Mouse (Mus musculus): ENCODE data around the gene Maml2.

Gene Maml2

GRCm38 (mm10) chr9:13581184-13581583, 283.4 kb downstream of the Maml2 start:
- DNase-seq, result no peak

GRCm38 (mm10) chr9:13583952-13584351, 286.2 kb downstream of the Maml2 start:
- no peak for DNase-seq

DNA sequence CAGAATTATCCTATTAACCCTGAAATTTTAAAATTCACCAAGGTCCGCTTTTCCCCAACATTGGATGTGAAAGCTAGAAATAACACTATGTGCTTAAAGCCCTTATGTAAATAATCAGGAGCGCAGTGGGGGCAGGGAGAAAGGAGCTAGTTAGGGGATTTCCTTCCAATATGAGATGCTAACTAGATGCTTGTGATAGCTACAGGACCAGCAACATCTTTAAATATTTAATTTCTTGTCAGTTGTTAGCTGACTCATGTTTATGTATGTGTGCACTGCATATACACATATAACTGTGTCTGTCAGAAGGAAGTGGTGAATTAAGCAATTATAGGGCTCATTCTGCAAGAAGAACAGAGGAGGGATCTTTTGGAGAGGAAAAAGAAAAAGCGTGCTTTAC, 286.7 kb downstream of the Maml2 start:
- DNase-seq, result no peak

- DNase-seq, result no peak
Measured at GRCm38 (mm10) chr9:13587085-13587933, 289.6 kb downstream of the Maml2 start.

DNA sequence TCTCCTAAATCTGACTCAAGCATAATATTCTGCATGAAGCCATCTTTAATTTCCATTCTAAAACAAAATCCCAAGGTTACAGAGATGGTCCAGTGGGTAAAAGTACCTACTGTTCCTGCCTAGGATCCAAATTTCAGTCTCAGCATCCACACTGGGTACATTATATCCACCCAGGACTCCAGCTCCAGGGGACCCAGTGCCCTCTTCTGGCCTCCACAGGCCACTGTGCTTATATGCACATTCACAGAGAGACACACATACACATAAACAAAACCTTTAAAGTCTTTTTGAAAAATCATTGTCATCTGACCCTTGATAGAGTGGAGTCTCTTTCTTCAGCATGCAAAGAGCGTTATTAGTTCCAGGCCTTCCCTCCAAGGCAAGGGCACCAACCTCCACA, 291.0 kb downstream of the Maml2 start:
- DNase-seq, result no peak

DNA sequence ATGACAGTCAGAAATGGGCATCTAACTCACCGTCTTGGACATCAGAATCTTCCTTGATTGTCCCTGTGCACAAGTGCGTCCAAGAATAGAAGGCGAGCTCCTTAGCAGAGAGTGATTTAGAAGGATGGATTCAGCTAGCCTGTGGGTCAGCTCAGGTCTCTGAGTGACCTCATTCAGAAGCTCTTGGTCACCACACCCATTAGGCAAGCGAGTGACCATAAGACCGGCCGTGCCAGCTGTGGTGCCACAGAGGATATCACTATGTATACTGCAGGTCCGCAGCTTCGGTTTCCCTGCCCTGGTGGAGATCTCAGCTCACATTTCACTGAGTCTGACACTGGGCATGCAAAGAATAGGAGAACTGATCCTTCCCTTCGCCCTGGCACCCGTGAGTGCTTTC, 294.9 kb downstream of the Maml2 start:
- no peak for DNase-seq

- DNase-seq, result peak; percentile 95
Measured at GRCm38 (mm10) chr9:13597736-13598135, 300.0 kb downstream of the Maml2 start.

DNA sequence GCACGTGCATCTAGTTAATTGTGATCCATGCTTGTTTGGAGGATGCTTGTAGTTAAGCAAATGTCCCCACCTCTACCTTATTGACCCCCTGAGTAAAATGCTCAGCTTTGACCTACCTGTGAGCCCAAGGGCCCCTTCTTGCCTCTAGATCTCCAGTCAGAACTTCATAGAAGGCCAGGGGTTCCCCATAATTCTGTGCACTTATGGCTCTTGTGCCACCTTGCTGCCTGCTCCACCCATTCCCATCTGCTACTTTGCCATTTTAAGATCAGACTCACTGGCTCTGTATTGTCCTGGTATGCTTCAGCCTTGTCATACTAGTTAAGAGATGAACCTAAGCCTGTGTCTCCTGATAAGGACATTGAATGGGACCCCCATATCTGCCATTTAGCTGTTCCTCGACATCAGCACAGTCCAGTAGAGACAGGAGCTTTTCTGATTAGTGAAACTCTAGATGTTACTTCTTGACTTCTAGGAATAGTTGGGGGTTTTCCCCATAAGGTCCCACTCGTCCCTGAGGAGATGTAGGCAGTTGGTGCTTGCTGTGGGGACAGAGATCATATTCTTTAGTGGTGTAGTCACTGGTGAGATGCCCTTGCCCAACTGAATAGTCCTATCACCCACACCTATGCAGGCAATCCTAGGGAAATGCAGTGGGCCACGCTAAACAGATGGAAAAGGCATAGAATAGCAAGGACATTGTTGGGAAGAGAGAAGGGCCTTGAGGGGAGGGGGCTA, 301.0 kb downstream of the Maml2 start:
- peak; percentile 63 for DNase-seq

DNA sequence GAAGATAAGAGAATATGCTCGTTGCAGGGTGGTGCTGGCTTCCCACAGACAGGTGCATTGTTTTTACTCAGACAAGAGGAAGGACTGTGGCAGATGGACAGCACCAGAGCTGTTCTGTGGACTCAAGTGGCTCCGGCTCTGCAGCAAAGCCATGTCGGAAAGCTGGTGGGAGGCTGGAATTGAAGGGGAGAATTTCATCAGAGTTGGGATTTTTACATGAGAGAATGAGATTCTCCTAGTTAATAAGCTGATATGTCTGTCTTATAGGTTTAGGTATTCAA, 301.5 kb downstream of the Maml2 start:
- no peak for DNase-seq

DNA sequence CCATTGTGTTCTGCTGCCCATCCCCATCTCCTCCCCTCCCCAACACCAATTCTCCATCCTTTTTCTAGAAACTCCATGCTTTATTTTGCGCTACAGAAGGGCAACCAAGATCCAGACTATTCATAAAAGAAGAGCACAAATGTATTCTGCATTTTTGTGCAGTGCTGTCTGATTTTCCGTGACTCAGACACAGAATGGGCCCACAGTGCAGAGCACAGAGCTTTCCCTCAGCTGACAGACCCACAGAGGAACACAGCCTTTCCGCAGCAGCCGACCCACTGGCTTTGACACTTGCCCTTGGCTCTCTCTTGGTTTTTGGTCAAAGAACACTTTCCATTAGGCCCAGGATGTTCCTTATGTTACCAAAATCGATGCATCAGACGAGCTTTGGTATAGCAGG, 302.0 kb downstream of the Maml2 start:
- DNase-seq, result no peak

DNA sequence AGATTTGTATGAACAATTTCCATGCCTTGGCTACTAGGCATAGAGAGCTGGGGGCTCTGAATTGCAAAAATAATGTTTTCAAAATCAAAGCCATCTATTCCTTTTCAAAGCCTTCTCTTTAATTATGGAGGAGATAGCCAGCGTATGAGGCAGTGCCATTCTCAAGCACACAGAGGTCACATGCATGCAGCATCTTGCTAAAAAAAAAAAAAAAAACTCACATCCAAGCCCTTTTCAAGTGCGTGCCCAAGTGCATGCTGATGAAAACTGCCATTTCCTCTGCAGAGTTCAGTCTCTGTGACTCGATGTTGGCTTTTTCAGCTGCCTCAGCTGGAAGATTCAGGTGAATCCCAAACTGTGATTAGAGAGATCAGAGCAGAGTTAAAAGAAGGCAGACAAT, 304.0 kb downstream of the Maml2 start:
- no peak for DNase-seq

DNA sequence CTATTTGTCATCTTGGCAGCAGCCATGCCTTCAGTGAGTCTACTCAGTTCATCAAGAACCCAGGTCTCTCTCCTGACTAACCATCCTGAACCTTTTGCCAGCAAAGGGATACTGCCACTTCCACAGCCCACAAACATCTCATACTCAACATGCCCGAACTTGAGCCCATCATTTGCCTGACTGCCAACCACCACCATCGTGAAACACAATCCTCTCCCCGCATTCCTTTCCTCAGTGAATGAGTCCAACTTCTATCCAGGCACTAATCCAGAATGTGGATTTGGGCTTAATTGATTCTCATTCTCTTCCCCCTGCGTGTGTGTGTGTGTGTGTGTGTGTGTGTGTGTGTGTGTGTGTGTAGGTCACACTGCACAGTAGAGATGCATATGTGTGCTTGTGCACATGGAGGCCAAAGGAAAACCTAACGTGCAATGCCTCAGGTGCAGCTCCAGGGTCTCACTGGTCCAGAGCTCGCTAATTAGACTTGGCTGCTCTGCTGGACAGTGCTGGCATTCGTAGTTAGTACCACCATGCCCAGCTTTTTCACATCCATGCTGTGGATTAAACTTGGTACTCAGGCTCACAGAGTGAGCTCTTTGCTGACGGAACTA, 305.9 kb downstream of the Maml2 start:
- no peak for DNase-seq

DNA sequence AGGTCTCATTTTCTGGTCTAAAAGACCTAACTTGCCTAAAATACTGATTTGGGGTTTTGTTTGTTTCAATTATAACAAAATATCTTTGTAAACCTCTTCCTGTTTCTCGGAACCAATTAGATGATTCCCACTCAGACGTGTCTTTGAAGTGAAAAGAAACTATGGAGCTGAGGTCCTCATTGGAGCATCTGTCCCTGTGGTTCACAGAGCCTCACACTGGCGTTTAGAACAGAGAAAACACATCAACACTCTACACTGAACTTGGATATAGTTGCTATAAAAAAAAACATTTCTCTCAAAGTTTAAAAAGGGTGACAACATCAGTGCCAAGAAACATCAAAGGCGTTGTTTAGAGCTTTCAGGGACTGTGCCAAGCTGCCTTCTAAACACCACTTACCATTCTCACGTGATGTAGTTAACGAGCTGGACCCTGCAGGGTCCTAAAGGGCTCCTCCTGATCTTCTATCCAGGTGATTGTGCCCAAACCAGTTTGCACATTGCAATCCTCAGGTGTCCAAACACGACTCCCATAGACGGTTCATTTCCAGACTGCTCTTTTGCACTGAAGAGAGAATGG, 309.9 kb downstream of the Maml2 start:
- DNase-seq, result no peak

- DNase-seq, result no peak
Measured at GRCm38 (mm10) chr9:13608532-13609071, 310.8 kb downstream of the Maml2 start.

DNA sequence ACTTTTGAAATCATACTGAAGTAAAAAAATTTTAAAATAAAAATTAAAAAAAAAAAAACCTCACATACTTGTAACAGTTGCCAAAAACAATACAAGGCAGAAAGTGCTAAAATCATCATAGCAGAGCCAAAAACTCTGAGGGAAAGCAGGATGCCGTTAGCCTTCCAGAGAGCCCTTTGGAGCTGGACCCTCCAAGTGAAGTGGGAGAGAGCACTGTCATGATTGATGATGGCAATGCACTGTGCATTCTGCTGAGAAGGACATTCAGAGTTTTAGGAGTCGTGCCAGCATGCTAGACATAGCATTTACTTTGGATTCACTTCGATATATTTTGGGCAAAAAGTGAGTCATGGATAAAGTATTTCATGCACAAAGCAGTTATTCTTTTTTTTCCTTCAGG, 313.8 kb downstream of the Maml2 start:
- DNase-seq, result no peak

- DNase-seq, result no peak
Measured at GRCm38 (mm10) chr9:13612371-13612770, 314.6 kb downstream of the Maml2 start.

DNA sequence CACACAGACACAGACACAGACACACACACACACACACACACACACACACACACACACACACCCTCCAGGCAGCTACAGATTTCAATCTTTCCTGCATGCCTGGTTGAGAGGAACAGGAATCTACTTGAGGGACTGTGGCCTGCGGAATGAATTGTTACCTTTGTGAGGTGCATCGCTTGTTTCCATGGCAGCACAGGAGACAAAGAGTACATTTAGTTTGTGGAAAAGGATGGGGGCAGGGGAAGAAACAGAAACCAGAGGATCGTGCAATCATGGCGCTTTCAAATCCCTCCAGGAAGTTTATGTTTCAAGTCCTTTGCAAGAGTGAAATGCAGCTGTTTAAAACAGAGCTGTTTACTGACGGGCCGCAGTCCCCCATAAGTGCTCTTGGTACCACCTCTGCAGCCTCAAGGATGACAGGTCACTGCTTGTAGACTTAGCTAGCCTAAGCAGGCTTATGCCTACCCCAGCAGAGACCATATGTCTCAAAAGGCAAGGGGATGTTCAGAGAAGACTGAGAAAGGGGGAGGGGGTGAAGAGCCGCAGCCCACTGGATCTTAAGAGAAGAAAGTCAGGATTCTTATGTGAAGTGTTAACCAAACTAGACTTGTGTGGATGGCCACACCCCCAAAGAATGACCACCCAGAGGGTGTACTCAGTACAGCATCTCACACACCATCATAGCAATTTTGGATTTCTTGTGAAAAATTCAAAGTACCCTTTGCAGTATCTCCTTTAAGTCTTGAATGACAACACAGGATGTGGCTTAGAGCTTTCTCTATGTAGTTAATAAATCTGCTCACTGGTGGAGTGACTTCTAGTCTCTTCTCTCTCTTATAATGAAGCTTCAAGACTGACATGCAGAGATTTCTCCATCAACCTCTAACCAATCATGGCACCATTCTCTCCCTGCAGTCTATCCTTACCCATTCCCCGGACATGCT, 315.8 kb downstream of the Maml2 start:
- DNase-seq, result no peak

- DNase-seq, result no peak
Measured at GRCm38 (mm10) chr9:13616383-13617009, 318.7 kb downstream of the Maml2 start.

GRCm38 (mm10) chr9:13620794-13621193, 323.0 kb downstream of the Maml2 start:
- DNase-seq, result no peak

GRCm38 (mm10) chr9:13621941-13622340, 324.2 kb downstream of the Maml2 start:
- no peak for DNase-seq

DNA sequence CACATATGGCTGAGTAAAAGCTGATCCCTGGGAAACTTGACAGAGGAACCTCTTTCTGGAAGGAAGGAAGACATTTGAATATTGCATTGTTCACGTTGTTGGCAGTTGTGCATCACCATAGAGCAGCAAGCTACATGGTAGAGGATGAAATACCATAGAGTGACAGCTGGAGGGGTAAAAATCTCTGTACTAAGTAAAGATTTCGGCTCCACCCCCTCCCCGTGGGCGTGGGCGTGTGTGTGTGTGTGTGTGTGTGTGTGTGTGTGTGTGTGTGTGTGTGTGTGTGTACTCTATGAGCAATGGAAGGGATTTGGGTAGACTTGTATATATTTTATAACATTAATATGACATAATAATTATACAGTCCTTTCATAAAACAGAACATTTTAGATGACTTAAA, 324.7 kb downstream of the Maml2 start:
- no peak for DNase-seq

- no peak for DNase-seq
Measured at GRCm38 (mm10) chr9:13623892-13624422, 326.2 kb downstream of the Maml2 start.
